Comparison of ENCODE assay signal across 16 mouse cellular contexts in genomic region chr9:113478761-113479265, GRCm38 (mm10).
"Had no signal": no experiment of that assay in that cellular context is flagged by ENCODE, and none has a peak within 500 bp of the region (broad histone marks: within the 10 kb centered on the region; RNA-seq: fewer than 3 reads in every experiment).

No protein-coding gene starts in this region.

- DNase-seq: lung, adult 18-20 months; lung, embryonic 14.5 days; lung, postnatal 10 days; lung, postnatal 4 days; midbrain, embryonic 14.5 days; right cerebral cortex, postnatal 14 days; thymus, adult 2 months; thymus, postnatal 25 days; thymus, postnatal 4 days had no signal

- H3K9ac ChIP-seq: lung, embryonic 14.5 days; midbrain, embryonic 12.5 days; neural tube, embryonic 12.5 days; stomach, embryonic 15.5 days had no signal

- H3K4me3 ChIP-seq: midbrain, embryonic 10.5 days; midbrain, embryonic 12.5 days; myocyte; neural tube, embryonic 12.5 days; stomach, embryonic 15.5 days had no signal

- H3K36me3 ChIP-seq: midbrain, embryonic 10.5 days; midbrain, embryonic 12.5 days; neural tube, embryonic 12.5 days; stomach, embryonic 15.5 days had no signal

- H3K4me1 ChIP-seq: midbrain, embryonic 10.5 days; midbrain, embryonic 12.5 days; neural tube, embryonic 12.5 days; stomach, embryonic 15.5 days had no signal

- H3K27me3 ChIP-seq: midbrain, embryonic 12.5 days; neural tube, embryonic 12.5 days; stomach, embryonic 15.5 days had no signal

- H3K4me2 ChIP-seq: lung, embryonic 14.5 days; midbrain, embryonic 12.5 days; neural tube, embryonic 12.5 days; stomach, embryonic 15.5 days had no signal

- H3K27ac ChIP-seq: midbrain, embryonic 10.5 days; midbrain, embryonic 12.5 days; neural tube, embryonic 12.5 days; stomach, embryonic 15.5 days; stomach, postnatal 0 days had no signal

- ATAC-seq: midbrain, embryonic 16.5 days had no signal

- H3K9me3 ChIP-seq: neural tube, embryonic 12.5 days; stomach, embryonic 15.5 days had no signal
